Mouse (Mus musculus): ENCODE results near the gene Tdrd5. TPM values are rescaled to one million over a fixed set of nuclear protein-coding genes. Genes with fewer than 3 reads are reported as not detected.
"Not testable (repeated sequence)": the region's sequence is repeated elsewhere in the genome, so short reads cannot be mapped to it uniquely, and the experiment has no call there.

Tdrd5 gene
- polyA plus RNA-seq (2021), result 0.18 TPM

- DNase-seq (ENCODE audit: low read depth, low spot score) (no peak), ATAC-seq (no peak)
- CTCF ChIA-PET, result no interaction called here
- no peak for TF ChIP-seq CTCF (IDR thresholded peaks at IDR 0.05)
- POLR2A ChIA-PET, result no interaction called here
- H3K27me3 ChIP-seq, result peaks cover 11% of the 10 kb centered on the region
- in situ Hi-C loops (cut with MboI; ENCODE audit: low pct_unique_long_range_greater_than_20kb), result no loop called here
Observed at GRCm38 (mm10) chr1:156302911-156303749, at the start of gene Tdrd5. Gene Tdrd5, minus strand, starts transcription at chr1:156303664.

GRCm38 (mm10) chr1:156352466-156352865, 49.0 kb upstream of the Tdrd5 start:
- in situ Hi-C loops (cut with MboI; ENCODE audit: low pct_unique_long_range_greater_than_20kb), result no loop called here
- ChIA-PET CTCF (no interaction called here), POLR2A (no interaction called here)
- ATAC-seq (no peak), DNase-seq (ENCODE audit: low read depth, low spot score) (no peak)
- H3K27me3 ChIP-seq, result no peaks in the 10 kb centered on the region
- no peak for TF ChIP-seq CTCF (IDR thresholded peaks at IDR 0.05)

- ATAC-seq (no peak), DNase-seq (ENCODE audit: low read depth, low spot score) (no peak)
- in situ Hi-C loops (cut with MboI; ENCODE audit: low pct_unique_long_range_greater_than_20kb), result no loop called here
- no peak for TF ChIP-seq CTCF (IDR thresholded peaks at IDR 0.05)
- H3K27me3 ChIP-seq, result no peaks in the 10 kb centered on the region
- ChIA-PET CTCF (no interaction called here), POLR2A (no interaction called here)
Observed at GRCm38 (mm10) chr1:156350441-156350840, 47.0 kb upstream of the Tdrd5 start.

GRCm38 (mm10) chr1:156349031-156349430, 45.6 kb upstream of the Tdrd5 start:
- no peaks in the 10 kb centered on the region for H3K27me3 ChIP-seq
- CTCF ChIA-PET, result interaction anchor here (1.2 kb wide), 1 partner anchor 45 kb away, joined by 4 read pairs; no protein-coding TSS in a partner anchor
- DNase-seq (ENCODE audit: low read depth, low spot score) (no peak), ATAC-seq (no peak)
- in situ Hi-C loops (cut with MboI; ENCODE audit: low pct_unique_long_range_greater_than_20kb), result no loop called here
- POLR2A ChIA-PET, result no interaction called here
- TF ChIP-seq CTCF (IDR thresholded peaks at IDR 0.05), result no peak

GRCm38 (mm10) chr1:156345633-156346032, 42.2 kb upstream of the Tdrd5 start:
- ATAC-seq (no peak), DNase-seq (ENCODE audit: low read depth, low spot score) (no peak)
- no peaks in the 10 kb centered on the region for H3K27me3 ChIP-seq
- ChIA-PET CTCF (no interaction called here), POLR2A (no interaction called here)
- in situ Hi-C loops (cut with MboI; ENCODE audit: low pct_unique_long_range_greater_than_20kb), result no loop called here
- TF ChIP-seq CTCF (IDR thresholded peaks at IDR 0.05), result no peak

- H3K27me3 ChIP-seq, result no peaks in the 10 kb centered on the region
- TF ChIP-seq CTCF (IDR thresholded peaks at IDR 0.05), result no peak
- ATAC-seq, result no peak
- CTCF ChIA-PET, result no interaction called here
- DNase-seq (ENCODE audit: low read depth, low spot score), result no peak
- POLR2A ChIA-PET, result no interaction called here
- in situ Hi-C loops (cut with MboI; ENCODE audit: low pct_unique_long_range_greater_than_20kb), result no loop called here
Observed at GRCm38 (mm10) chr1:156344433-156344832, 41.0 kb upstream of the Tdrd5 start.

GRCm38 (mm10) chr1:156340847-156341246, 37.4 kb upstream of the Tdrd5 start:
- in situ Hi-C loops (cut with MboI; ENCODE audit: low pct_unique_long_range_greater_than_20kb), result no loop called here
- ChIA-PET CTCF (no interaction called here), POLR2A (no interaction called here)
- no peak for TF ChIP-seq CTCF (IDR thresholded peaks at IDR 0.05)
- DNase-seq (ENCODE audit: low read depth, low spot score) (no peak), ATAC-seq (no peak)
- no peaks in the 10 kb centered on the region for H3K27me3 ChIP-seq

GRCm38 (mm10) chr1:156323126-156323525, 19.7 kb upstream of the Tdrd5 start:
- ChIA-PET CTCF (no interaction called here), POLR2A (no interaction called here)
- in situ Hi-C loops (cut with MboI; ENCODE audit: low pct_unique_long_range_greater_than_20kb), result no loop called here
- no peak for ATAC-seq
- no peaks in the 10 kb centered on the region for H3K27me3 ChIP-seq
- DNase-seq (ENCODE audit: low read depth, low spot score), result no peak
- no peak for TF ChIP-seq CTCF (IDR thresholded peaks at IDR 0.05)

- DNase-seq (ENCODE audit: low read depth, low spot score), result no peak
- H3K27me3 ChIP-seq, result peaks cover 16% of the 10 kb centered on the region
- in situ Hi-C loops (cut with MboI; ENCODE audit: low pct_unique_long_range_greater_than_20kb), result no loop called here
- TF ChIP-seq CTCF (IDR thresholded peaks at IDR 0.05), result no peak
- ATAC-seq, result no peak
- ChIA-PET CTCF (no interaction called here), POLR2A (no interaction called here)
Observed at GRCm38 (mm10) chr1:156310630-156311029, 7.2 kb upstream of the Tdrd5 start, which contains the start of gene Nphs2. Gene Nphs2, plus strand, starts transcription at chr1:156310727.

- ATAC-seq (no peak), DNase-seq (ENCODE audit: low read depth, low spot score) (no peak)
- ChIA-PET CTCF (no interaction called here), POLR2A (no interaction called here)
- in situ Hi-C loops (cut with MboI; ENCODE audit: low pct_unique_long_range_greater_than_20kb), result no loop called here
- no peak for TF ChIP-seq CTCF (IDR thresholded peaks at IDR 0.05)
- peaks cover 17% of the 10 kb centered on the region for H3K27me3 ChIP-seq
Observed at GRCm38 (mm10) chr1:156308595-156308994, 5.1 kb upstream of the Tdrd5 start.

GRCm38 (mm10) chr1:156290016-156290415, 13.4 kb downstream of the Tdrd5 start:
- POLR2A ChIA-PET, result interaction anchor here (0.7 kb wide), 1 partner anchor 8 kb away, joined by 3 read pairs; no protein-coding TSS in a partner anchor
- peaks cover 16% of the 10 kb centered on the region for H3K27me3 ChIP-seq
- ATAC-seq (no peak), DNase-seq (ENCODE audit: low read depth, low spot score) (no peak)
- TF ChIP-seq CTCF (IDR thresholded peaks at IDR 0.05), result no peak
- in situ Hi-C loops (cut with MboI; ENCODE audit: low pct_unique_long_range_greater_than_20kb), result no loop called here
- CTCF ChIA-PET, result interaction anchor here (1.1 kb wide), 1 partner anchor 19 kb away, joined by 3 read pairs; no protein-coding TSS in a partner anchor

GRCm38 (mm10) chr1:156289222-156289587, 14.3 kb downstream of the Tdrd5 start:
- in situ Hi-C loops (cut with MboI; ENCODE audit: low pct_unique_long_range_greater_than_20kb); POLR2A ChIA-PET; CTCF ChIA-PET; ATAC-seq; DNase-seq (ENCODE audit: low read depth, low spot score): not testable (repeated sequence)
- peaks cover 12% of the 10 kb centered on the region for H3K27me3 ChIP-seq

All from Patski (cell line).